Mouse (Mus musculus): ENCODE measurements at regions not wholly inside any gene's neighbourhood (a gene's known extent, or its start where the extent isn't known, plus 50 kb on each side); places are given as distances from the start of the nearest gene placed in this dataset.

- TF ChIP-seq POLR2A (IDR thresholded peaks at IDR 0.05; ENCODE audit: control insufficient read depth, low read depth, low read length) (no peak), CTCF (IDR thresholded peaks at IDR 0.05; ENCODE audit: control insufficient read depth, insufficient read depth, insufficient replicate concordance, low read depth, low read length) (no peak)
These were observed 341.0 kb downstream of the Nr2f2 start for GRCm38 (mm10) chr7:70025527-70025926.

GRCm38 (mm10) chr7:70016611-70017010 lies 349.9 kb downstream of the Nr2f2 start:
- H3K36me3 ChIP-seq (ENCODE audit: control insufficient read depth, insufficient read depth, low read length) = no peaks in the 10 kb centered on the region
- no peak overlapping the region for H3K4me3 ChIP-seq (ENCODE audit: control insufficient read depth, low read depth, low read length)
- no peaks in the 10 kb centered on the region for H3K4me1 ChIP-seq (ENCODE audit: control insufficient read depth, insufficient read depth, low read length)
- H3K27me3 ChIP-seq (ENCODE audit: control insufficient read depth, insufficient read depth, low read length) = no peaks in the 10 kb centered on the region
- H3K27ac ChIP-seq (ENCODE audit: control insufficient read depth, insufficient read depth, low read depth, low read length) = no peak overlapping the region
- TF ChIP-seq CTCF (IDR thresholded peaks at IDR 0.05; ENCODE audit: control insufficient read depth, insufficient read depth, insufficient replicate concordance, low read depth, low read length) (no peak), POLR2A (IDR thresholded peaks at IDR 0.05; ENCODE audit: control insufficient read depth, low read depth, low read length) (no peak)

More at GRCm38 (mm10) chr7:70025527-70025926, 341.0 kb downstream of the Nr2f2 start:
- Histone ChIP-seq H3K4me3 (ENCODE audit: control insufficient read depth, low read depth, low read length) (no peak overlapping the region), H3K36me3 (ENCODE audit: control insufficient read depth, insufficient read depth, low read length) (no peaks in the 10 kb centered on the region), H3K27me3 (ENCODE audit: control insufficient read depth, insufficient read depth, low read length) (no peaks in the 10 kb centered on the region), H3K4me1 (ENCODE audit: control insufficient read depth, insufficient read depth, low read length) (no peaks in the 10 kb centered on the region), H3K27ac (ENCODE audit: control insufficient read depth, insufficient read depth, low read depth, low read length) (no peak overlapping the region)

- TF ChIP-seq POLR2A (IDR thresholded peaks at IDR 0.05; ENCODE audit: control insufficient read depth, low read depth, low read length) = no peak
- no peak for TF ChIP-seq CTCF (IDR thresholded peaks at IDR 0.05; ENCODE audit: control insufficient read depth, insufficient read depth, insufficient replicate concordance, low read depth, low read length)
- Histone ChIP-seq H3K4me1 (ENCODE audit: control insufficient read depth, insufficient read depth, low read length) (no peaks in the 10 kb centered on the region), H3K27ac (ENCODE audit: control insufficient read depth, insufficient read depth, low read depth, low read length) (no peak overlapping the region), H3K36me3 (ENCODE audit: control insufficient read depth, insufficient read depth, low read length) (no peaks in the 10 kb centered on the region), H3K27me3 (ENCODE audit: control insufficient read depth, insufficient read depth, low read length) (no peaks in the 10 kb centered on the region), H3K4me3 (ENCODE audit: control insufficient read depth, low read depth, low read length) (no peak overlapping the region)
These were observed 363.1 kb downstream of the Nr2f2 start for GRCm38 (mm10) chr7:70003200-70003986.

GRCm38 (mm10) chr7:69998756-69999155 lies 367.8 kb downstream of the Nr2f2 start:
- Histone ChIP-seq H3K27ac (ENCODE audit: control insufficient read depth, insufficient read depth, low read depth, low read length) (no peak overlapping the region), H3K27me3 (ENCODE audit: control insufficient read depth, insufficient read depth, low read length) (no peaks in the 10 kb centered on the region), H3K4me1 (ENCODE audit: control insufficient read depth, insufficient read depth, low read length) (no peaks in the 10 kb centered on the region), H3K4me3 (ENCODE audit: control insufficient read depth, low read depth, low read length) (no peak overlapping the region), H3K36me3 (ENCODE audit: control insufficient read depth, insufficient read depth, low read length) (no peaks in the 10 kb centered on the region)
- TF ChIP-seq CTCF (IDR thresholded peaks at IDR 0.05; ENCODE audit: control insufficient read depth, insufficient read depth, insufficient replicate concordance, low read depth, low read length) (no peak), POLR2A (IDR thresholded peaks at IDR 0.05; ENCODE audit: control insufficient read depth, low read depth, low read length) (no peak)

- Histone ChIP-seq H3K36me3 (ENCODE audit: control insufficient read depth, insufficient read depth, low read length) (no peaks in the 10 kb centered on the region), H3K4me1 (ENCODE audit: control insufficient read depth, insufficient read depth, low read length) (no peaks in the 10 kb centered on the region; the same call in 1 of the 2 replicates), H3K27me3 (ENCODE audit: control insufficient read depth, insufficient read depth, low read length) (no peaks in the 10 kb centered on the region), H3K27ac (ENCODE audit: control insufficient read depth, insufficient read depth, low read depth, low read length) (no peak overlapping the region), H3K4me3 (ENCODE audit: control insufficient read depth, low read depth, low read length) (no peak overlapping the region)
- TF ChIP-seq POLR2A (IDR thresholded peaks at IDR 0.05; ENCODE audit: control insufficient read depth, low read depth, low read length) (no peak), CTCF (IDR thresholded peaks at IDR 0.05; ENCODE audit: control insufficient read depth, insufficient read depth, insufficient replicate concordance, low read depth, low read length) (no peak)
These were observed 371.8 kb downstream of the Nr2f2 start for GRCm38 (mm10) chr7:69994540-69995303.

- H3K4me1 ChIP-seq (ENCODE audit: control insufficient read depth, insufficient read depth, low read length) = no peaks in the 10 kb centered on the region; the same call in 1 of the 2 replicates
- H3K36me3 ChIP-seq (ENCODE audit: control insufficient read depth, insufficient read depth, low read length) = no peaks in the 10 kb centered on the region
- H3K27me3 ChIP-seq (ENCODE audit: control insufficient read depth, insufficient read depth, low read length) = no peaks in the 10 kb centered on the region
- no peak overlapping the region; the same call in 1 of the 2 replicates for H3K4me3 ChIP-seq (ENCODE audit: control insufficient read depth, low read depth, low read length)
- TF ChIP-seq CTCF (IDR thresholded peaks at IDR 0.05; ENCODE audit: control insufficient read depth, insufficient read depth, insufficient replicate concordance, low read depth, low read length) (no peak), POLR2A (IDR thresholded peaks at IDR 0.05; ENCODE audit: control insufficient read depth, low read depth, low read length) (no peak)
- H3K27ac ChIP-seq (ENCODE audit: control insufficient read depth, insufficient read depth, low read depth, low read length) = no peak overlapping the region
These were observed 373.9 kb downstream of the Nr2f2 start for GRCm38 (mm10) chr7:69992383-69993327.
